ENCODE assay signal across 10 mouse cellular contexts in genomic region chr4:57788709-57789108, GRCm38 (mm10).
DNase-seq lines count a peak whose midpoint lies in the region; ATAC-seq and TF ChIP-seq lines count a peak whose summit lies in the region.
"Had no signal": no experiment of that assay in that cellular context is flagged by ENCODE, and none has a peak within 500 bp of the region (broad histone marks: within the 10 kb centered on the region; RNA-seq: fewer than 3 reads in every experiment).

No protein-coding gene starts in this region.

- no peak overlapping the region for H3K4me3 ChIP-seq in hindbrain, embryonic 11.5 days (ENCODE audit: low read depth, low read length)
- H3K4me3 ChIP-seq in hindbrain, embryonic 12.5 days = no peak overlapping the region
- no peak overlapping the region for H3K4me3 ChIP-seq in bone marrow, adult 2 months (replicated peaks; ENCODE audit: control insufficient read depth, low read depth, low read length)
- H3K4me3 ChIP-seq: embryonic facial prominence, embryonic 13.5 days; intestine, embryonic 15.5 days had no signal

- TF ChIP-seq POLR2A in bone marrow, adult 2 months (IDR thresholded peaks at IDR 0.05; ENCODE audit: borderline replicate concordance, control insufficient read depth, low read depth, low read length) = no peak

- no peaks in the 10 kb centered on the region for H3K27me3 ChIP-seq in hindbrain, embryonic 11.5 days (ENCODE audit: control insufficient read depth, insufficient read depth, low read length)
- no peaks in the 10 kb centered on the region for H3K27me3 ChIP-seq in hindbrain, embryonic 12.5 days
- H3K27me3 ChIP-seq: intestine, embryonic 15.5 days had no signal

- H3K9ac ChIP-seq in hindbrain, embryonic 11.5 days (ENCODE audit: low read depth, low read length) = no peak overlapping the region
- no peak overlapping the region for H3K9ac ChIP-seq in hindbrain, embryonic 12.5 days
- H3K9ac ChIP-seq: embryonic facial prominence, embryonic 13.5 days; intestine, embryonic 15.5 days had no signal

- H3K4me2 ChIP-seq in hindbrain, embryonic 11.5 days (replicated peaks; ENCODE audit: low read depth, low read length) = no peak overlapping the region
- no peak overlapping the region for H3K4me2 ChIP-seq in hindbrain, embryonic 12.5 days (replicated peaks)
- H3K4me2 ChIP-seq: embryonic facial prominence, embryonic 13.5 days; intestine, embryonic 15.5 days had no signal

- TF ChIP-seq CTCF in bone marrow, adult 2 months (IDR thresholded peaks at IDR 0.05; ENCODE audit: control insufficient read depth, insufficient read depth, low read length) = peak; percentile 37; the same call in 1 of the 2 replicates

- no peaks in the 10 kb centered on the region for H3K9me3 ChIP-seq in hindbrain, embryonic 11.5 days (ENCODE audit: control insufficient read depth, low read length)
- H3K9me3 ChIP-seq in hindbrain, embryonic 12.5 days (replicated peaks) = no peaks in the 10 kb centered on the region
- H3K9me3 ChIP-seq: embryonic facial prominence, embryonic 13.5 days; intestine, embryonic 15.5 days had no signal

- peaks cover 6% of the 10 kb centered on the region for H3K4me1 ChIP-seq in hindbrain, embryonic 11.5 days (replicated peaks; ENCODE audit: control insufficient read depth, insufficient read depth, low read length)
- peaks cover 12% of the 10 kb centered on the region for H3K4me1 ChIP-seq in hindbrain, embryonic 12.5 days
- H3K4me1 ChIP-seq in bone marrow, adult 2 months (ENCODE audit: control insufficient read depth, insufficient read depth, low read length) = no peaks in the 10 kb centered on the region

- 42% methylated on average over 5 of the region's 5 CpGs for WGBS in hindbrain, embryonic 11.5 days
- WGBS in hindbrain, embryonic 12.5 days = 35% methylated on average over 5 of the region's 5 CpGs
- WGBS in bone marrow, adult 2 months = 61% methylated on average over 5 of the region's 5 CpGs

- no peaks in the 10 kb centered on the region for H3K36me3 ChIP-seq in hindbrain, embryonic 11.5 days (ENCODE audit: control insufficient read depth, insufficient read depth, low read length)
- H3K36me3 ChIP-seq in hindbrain, embryonic 12.5 days = no peaks in the 10 kb centered on the region
- H3K36me3 ChIP-seq: embryonic facial prominence, embryonic 13.5 days; intestine, embryonic 15.5 days had no signal

- H3K27ac ChIP-seq in hindbrain, embryonic 11.5 days (ENCODE audit: low read depth, low read length) = peak overlapping the region; percentile 9; the same call in 1 of the 2 replicates
- no peak overlapping the region for H3K27ac ChIP-seq in hindbrain, embryonic 12.5 days
- no peak overlapping the region for H3K27ac ChIP-seq in bone marrow, adult 2 months (ENCODE audit: control insufficient read depth, insufficient read depth, low read depth, low read length, poor library complexity)
- H3K27ac ChIP-seq: embryonic facial prominence, embryonic 13.5 days; intestine, embryonic 15.5 days had no signal

- no peak for DNase-seq in hindbrain, embryonic 11.5 days (ENCODE audit: low spot score)
- DNase-seq in CD4-positive, CD25-positive, alpha-beta regulatory T cell, adult 2 months (ENCODE audit: low read depth, low spot score) = peak; percentile 64
- DNase-seq in skeletal muscle tissue, adult 2 months (ENCODE audit: low read depth, low spot score) = peak; percentile 27
- DNase-seq in layer of hippocampus, adult 8-10 months (ENCODE audit: low spot score in 2 of 2) = no peak
- no peak for DNase-seq in layer of hippocampus, postnatal 36 days

- no peak for ATAC-seq in hindbrain, embryonic 11.5 days (ENCODE audit: low FRiP score)
- no peak for ATAC-seq in hindbrain, embryonic 12.5 days (ENCODE audit: low FRiP score)
- ATAC-seq in erythroid progenitor cell, adult 5-6 weeks (replicated peaks; ENCODE audit: low FRiP score, poor library complexity, severe bottlenecking) = no peak
- ATAC-seq: intestine, embryonic 15.5 days had no signal

Comparison
In these comparisons a context has a peak if more than half of its experiments do, and no peak if none do; other contexts are left out.
1. DNase-seq: peak in CD4-positive, CD25-positive, alpha-beta regulatory T cell, adult 2 months (single experiment) and skeletal muscle tissue, adult 2 months (single experiment); none in hindbrain, embryonic 11.5 days (single experiment), layer of hippocampus, adult 8-10 months (0 of 2) and layer of hippocampus, postnatal 36 days (0 of 2).